Mouse (Mus musculus) neural tube, embryonic 15.5 days (tissue): ENCODE results near the gene Mkrn1. TPM values are rescaled to one million over a fixed set of nuclear protein-coding genes. Genes with fewer than 3 reads are reported as not detected.
A peak's percentile ranks its signal among the peaks of the same experiment; 100 is the strongest.
"Not testable (repeated sequence)": the region's sequence is repeated elsewhere in the genome, so short reads cannot be mapped to it uniquely, and the experiment has no call there.

Experiments used
- ATAC-seq: fragments of 200-750 bp; cut with Nextera tagmentation; 2 replicates; pipeline ENCODE4 v1.8.0; 2017; ENCODE audit warnings: mild to moderate bottlenecking, moderate TSS enrichment, moderate library complexity; ENCODE audit not compliant: low FRiP score
- H3K27ac ChIP-seq: fragments of 300-500 bp; sonication (generic); replicated peaks from 2 replicates; pipeline ENCODE4 v1.5.1; 2015; ENCODE audit warnings: mild to moderate bottlenecking, inconsistent platforms
- H3K27me3 ChIP-seq: fragments of 300-500 bp; sonication (generic); replicated peaks from 2 replicates; pipeline ENCODE4 v1.6.1; 2015; ENCODE audit warnings: inconsistent platforms
- H3K36me3 ChIP-seq: fragments of 300-500 bp; sonication (generic); 2 replicates; pipeline ENCODE4 v1.6.1; 2015; ENCODE audit warnings: inconsistent platforms
- H3K4me1 ChIP-seq: fragments of 300-500 bp; sonication (generic); 2 replicates; pipeline ENCODE4 v1.6.1; 2015; ENCODE audit warnings: inconsistent platforms
- H3K4me2 ChIP-seq: fragments of 300-500 bp; sonication (generic); 2 replicates; pipeline ENCODE4 v1.6.1; 2015; ENCODE audit warnings: inconsistent platforms, mild to moderate bottlenecking, moderate library complexity
- H3K4me3 ChIP-seq: fragments of 300-500 bp; sonication (generic); replicated peaks from 2 replicates; pipeline ENCODE4 v1.5.1; 2015; ENCODE audit warnings: mild to moderate bottlenecking, inconsistent platforms
- H3K9ac ChIP-seq: fragments of 300-500 bp; sonication (generic); replicated peaks from 2 replicates; pipeline ENCODE4 v1.6.1; 2015; ENCODE audit warnings: mild to moderate bottlenecking, inconsistent platforms
- H3K9me3 ChIP-seq: fragments of 300-500 bp; sonication (generic); replicated peaks from 2 replicates; pipeline ENCODE4 v1.6.1; 2016; ENCODE audit warnings: inconsistent platforms
- WGBS: fragments of 180-500 bp; shearing (Covaris S2); methylation state at CpG from one replicate; pipeline ENCODE4 v1.1.7; 2015; ENCODE audit warnings: mixed read lengths; 5-methylcytosine and 5-hydroxymethylcytosine counted together
- polyA plus RNA-seq: library from polyadenylated mRNA; unstranded; fragments of >200 nt; fragmentation: Nextera tagmentation; extraction: Ambion mirVana; gene quantifications from 2 replicates; pipeline ENCODE4 v1.2.1, GENCODE M21; 2015

The Mkrn1 gene
- polyA plus RNA-seq, 1 experiment from 2014 or later, result 231 TPM

GRCm38 (mm10) chr6:39445801-39446572, 25.7 kb upstream of the Mkrn1 start:
- Histone ChIP-seq H3K36me3 (no peaks in the 10 kb centered on the region), H3K27ac (no peak overlapping the region), H3K9me3 (no peaks in the 10 kb centered on the region), H3K27me3 (no peaks in the 10 kb centered on the region), H3K9ac (no peak overlapping the region), H3K4me1 (no peaks in the 10 kb centered on the region), H3K4me3 (no peak overlapping the region), H3K4me2 (peak overlapping the region; percentile 26)
- no peak for ATAC-seq
- WGBS, result 17% methylated on average over 19 of the region's 19 CpGs

- no peak overlapping the region for H3K4me2 ChIP-seq
- no peak overlapping the region for H3K4me3 ChIP-seq
- H3K4me1 ChIP-seq, result no peaks in the 10 kb centered on the region
- no peak overlapping the region for H3K9ac ChIP-seq
- H3K27me3 ChIP-seq, result no peaks in the 10 kb centered on the region
- no peaks in the 10 kb centered on the region for H3K9me3 ChIP-seq
- no peak for ATAC-seq
- H3K27ac ChIP-seq, result no peak overlapping the region
- H3K36me3 ChIP-seq, result no peaks in the 10 kb centered on the region
Observed at GRCm38 (mm10) chr6:39442786-39443287, 22.6 kb upstream of the Mkrn1 start.

GRCm38 (mm10) chr6:39440207-39440606, 19.9 kb upstream of the Mkrn1 start:
- ATAC-seq, result no peak
- Histone ChIP-seq H3K4me1 (no peaks in the 10 kb centered on the region), H3K27me3 (no peaks in the 10 kb centered on the region), H3K4me2 (no peak overlapping the region), H3K36me3 (no peaks in the 10 kb centered on the region), H3K27ac (no peak overlapping the region), H3K9ac (no peak overlapping the region), H3K4me3 (no peak overlapping the region), H3K9me3 (no peaks in the 10 kb centered on the region)

DNA sequence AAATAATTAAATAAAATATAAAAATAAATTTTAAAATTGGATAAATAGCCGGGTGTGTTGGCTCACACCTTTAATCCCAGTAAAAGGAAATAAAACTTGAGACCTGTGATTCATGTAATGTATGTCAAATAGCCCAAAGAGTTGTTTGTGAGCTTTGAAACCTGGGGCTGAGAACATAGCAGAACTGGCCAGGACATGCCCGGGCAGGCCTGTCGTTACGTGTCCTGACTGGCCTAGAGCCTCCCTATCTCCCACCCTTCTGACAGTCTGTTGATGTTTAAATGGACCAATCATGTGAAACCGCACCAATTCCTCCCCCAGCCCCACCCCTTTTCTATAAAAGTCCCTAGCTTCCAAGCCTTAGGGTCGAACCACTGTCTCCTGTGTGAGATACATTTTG, 17.3 kb upstream of the Mkrn1 start:
- H3K4me2 ChIP-seq, H3K27me3 ChIP-seq, H3K4me1 ChIP-seq, H3K27ac ChIP-seq, H3K36me3 ChIP-seq, ATAC-seq, H3K9me3 ChIP-seq, H3K9ac ChIP-seq, H3K4me3 ChIP-seq: not testable (repeated sequence)
- 95% methylated on average over 6 of the region's 6 CpGs for WGBS

DNA sequence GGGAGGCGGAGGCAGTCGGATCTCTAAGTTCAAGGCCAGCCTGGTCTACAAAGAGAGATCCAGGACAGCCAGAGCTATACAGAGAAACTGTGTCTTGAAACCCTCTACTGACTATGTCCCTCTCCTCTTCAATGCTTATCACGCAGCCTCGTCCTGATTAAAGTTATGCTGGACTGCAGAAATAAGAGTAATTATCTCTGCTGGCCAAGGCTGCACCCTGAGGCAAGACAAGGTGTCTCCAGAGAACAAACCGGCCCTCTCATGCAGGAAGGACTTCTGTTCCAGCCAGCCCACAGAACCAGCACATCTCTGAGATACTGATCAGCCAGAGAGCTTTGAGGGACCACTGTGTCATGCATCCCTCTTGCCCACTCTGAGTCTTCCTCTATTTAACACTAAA, 15.6 kb upstream of the Mkrn1 start:
- no peak for ATAC-seq
- Histone ChIP-seq H3K9ac (no peak overlapping the region), H3K4me3 (no peak overlapping the region), H3K36me3 (no peaks in the 10 kb centered on the region), H3K27me3 (no peaks in the 10 kb centered on the region), H3K27ac (no peak overlapping the region), H3K4me1 (no peaks in the 10 kb centered on the region), H3K9me3 (no peaks in the 10 kb centered on the region), H3K4me2 (no peak overlapping the region)
- WGBS, result 73% methylated on average over 5 of the region's 5 CpGs

DNA sequence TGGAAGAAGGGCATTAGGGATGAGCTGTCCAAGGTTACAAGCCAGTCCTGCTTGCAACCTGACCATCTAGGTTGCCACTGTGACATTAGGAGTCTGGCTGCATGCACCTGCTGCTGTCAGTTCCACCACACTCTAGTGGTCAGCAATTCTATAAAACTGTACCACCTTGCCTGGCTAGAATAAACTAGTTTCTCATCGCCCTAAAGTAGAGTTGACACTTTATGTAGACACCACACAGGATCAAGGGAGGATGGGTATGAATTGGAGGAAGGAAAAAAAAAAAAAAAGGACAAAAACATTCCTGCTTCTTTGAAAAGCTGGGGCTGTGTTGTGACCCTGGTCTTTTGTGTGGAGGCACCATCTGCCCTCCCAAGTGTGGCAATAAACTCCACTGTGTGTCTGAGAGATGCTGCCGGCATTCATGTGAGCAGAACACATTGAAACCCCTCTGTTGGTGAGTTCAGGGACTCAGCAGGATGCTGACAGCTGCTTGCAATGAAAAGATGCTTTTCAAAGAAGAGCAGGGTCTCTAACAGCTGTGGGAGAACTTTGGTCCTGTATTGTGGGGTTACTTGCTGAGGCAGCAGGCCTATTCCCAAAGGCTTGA, 14.7 kb upstream of the Mkrn1 start:
- Histone ChIP-seq H3K36me3 (no peaks in the 10 kb centered on the region), H3K4me2 (no peak overlapping the region), H3K27me3 (no peaks in the 10 kb centered on the region), H3K9ac (no peak overlapping the region), H3K9me3 (no peaks in the 10 kb centered on the region), H3K4me1 (no peaks in the 10 kb centered on the region), H3K4me3 (no peak overlapping the region), H3K27ac (no peak overlapping the region)
- no peak for ATAC-seq
- WGBS, result 8% methylated on average over 2 of the region's 2 CpGs

DNA sequence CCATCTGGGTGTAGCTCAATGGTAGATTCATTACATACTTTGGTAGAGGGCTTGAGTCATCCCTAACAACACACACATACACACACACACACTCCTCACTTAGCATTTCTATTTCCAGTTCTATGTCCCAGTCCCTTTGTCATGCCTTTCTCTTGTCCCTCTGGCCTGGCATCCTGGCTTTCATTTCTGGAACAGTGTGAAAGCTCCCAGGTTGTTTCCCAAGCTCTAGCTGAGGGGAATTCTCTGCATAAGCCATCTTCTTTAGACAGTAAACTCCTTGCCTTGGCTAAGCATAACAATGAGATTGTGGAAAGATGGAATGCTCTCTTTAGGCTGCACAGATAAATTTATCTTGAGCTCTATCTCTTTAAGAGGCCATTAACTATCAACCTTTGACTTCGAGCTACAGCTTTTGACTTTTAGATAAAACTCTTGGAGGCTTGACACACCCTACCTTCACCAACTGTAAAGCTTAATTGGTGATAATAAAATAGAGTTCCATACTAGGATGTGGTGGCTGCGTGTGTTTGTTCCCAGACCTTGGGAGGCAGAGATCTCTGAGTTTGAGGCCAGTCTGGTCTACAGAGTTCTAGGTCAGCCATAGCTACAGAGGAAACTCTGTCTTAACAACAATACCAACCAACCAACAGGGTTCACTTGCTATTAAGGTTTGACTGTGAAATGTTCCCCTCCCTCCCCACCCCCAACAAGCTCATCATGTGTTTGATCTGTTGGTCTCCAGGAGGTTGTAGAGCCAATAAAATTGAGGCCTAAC, 14.0 kb upstream of the Mkrn1 start:
- ATAC-seq, result no peak
- Histone ChIP-seq H3K36me3 (no peaks in the 10 kb centered on the region), H3K4me1 (no peaks in the 10 kb centered on the region), H3K4me3 (no peak overlapping the region), H3K9me3 (no peaks in the 10 kb centered on the region), H3K4me2 (no peak overlapping the region), H3K9ac (no peak overlapping the region), H3K27ac (no peak overlapping the region), H3K27me3 (no peaks in the 10 kb centered on the region)
- WGBS, result 44% methylated on average over 2 of the region's 2 CpGs

- H3K9ac ChIP-seq, result no peak overlapping the region
- H3K27me3 ChIP-seq, result no peaks in the 10 kb centered on the region
- H3K9me3 ChIP-seq, result no peaks in the 10 kb centered on the region
- ATAC-seq, result no peak
- H3K36me3 ChIP-seq, result no peaks in the 10 kb centered on the region
- H3K27ac ChIP-seq, result no peak overlapping the region
- no peaks in the 10 kb centered on the region for H3K4me1 ChIP-seq
- no peak overlapping the region for H3K4me3 ChIP-seq
- H3K4me2 ChIP-seq, result no peak overlapping the region
Observed at GRCm38 (mm10) chr6:39433701-39434100, 13.4 kb upstream of the Mkrn1 start.

- Histone ChIP-seq H3K4me2 (no peak overlapping the region), H3K9me3 (no peaks in the 10 kb centered on the region), H3K4me1 (no peaks in the 10 kb centered on the region), H3K36me3 (no peaks in the 10 kb centered on the region), H3K27me3 (no peaks in the 10 kb centered on the region), H3K9ac (no peak overlapping the region), H3K4me3 (no peak overlapping the region), H3K27ac (no peak overlapping the region)
- WGBS, result 86% methylated on average over 4 of the region's 4 CpGs
- ATAC-seq, result no peak
Observed at GRCm38 (mm10) chr6:39433174-39433573, 12.9 kb upstream of the Mkrn1 start.

DNA sequence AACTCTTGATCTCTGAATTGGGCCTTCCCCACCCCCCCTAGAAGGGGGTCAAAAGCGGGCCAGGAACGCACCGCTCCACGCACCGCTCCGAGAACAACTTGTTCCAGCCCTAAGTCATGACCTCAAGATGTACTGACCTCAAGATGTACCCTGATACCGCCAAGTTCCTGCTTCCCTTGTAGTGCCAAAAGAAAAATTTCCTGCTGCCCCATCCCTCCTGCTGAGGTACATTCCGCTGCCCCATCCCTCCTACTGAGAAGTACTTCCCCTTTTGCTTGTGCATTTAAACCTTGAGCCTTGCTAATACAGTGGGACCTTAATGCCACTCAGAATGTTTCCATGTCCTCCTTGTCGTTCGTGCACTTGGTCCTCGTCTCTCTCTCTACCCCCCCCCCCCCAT, 10.5 kb upstream of the Mkrn1 start:
- 70% methylated on average over 11 of the region's 11 CpGs for WGBS
- Histone ChIP-seq H3K27ac (no peak overlapping the region), H3K27me3 (no peaks in the 10 kb centered on the region), H3K36me3 (no peaks in the 10 kb centered on the region), H3K9ac (no peak overlapping the region), H3K9me3 (no peaks in the 10 kb centered on the region), H3K4me3 (no peak overlapping the region), H3K4me1 (no peaks in the 10 kb centered on the region), H3K4me2 (no peak overlapping the region)
- ATAC-seq, result no peak

DNA sequence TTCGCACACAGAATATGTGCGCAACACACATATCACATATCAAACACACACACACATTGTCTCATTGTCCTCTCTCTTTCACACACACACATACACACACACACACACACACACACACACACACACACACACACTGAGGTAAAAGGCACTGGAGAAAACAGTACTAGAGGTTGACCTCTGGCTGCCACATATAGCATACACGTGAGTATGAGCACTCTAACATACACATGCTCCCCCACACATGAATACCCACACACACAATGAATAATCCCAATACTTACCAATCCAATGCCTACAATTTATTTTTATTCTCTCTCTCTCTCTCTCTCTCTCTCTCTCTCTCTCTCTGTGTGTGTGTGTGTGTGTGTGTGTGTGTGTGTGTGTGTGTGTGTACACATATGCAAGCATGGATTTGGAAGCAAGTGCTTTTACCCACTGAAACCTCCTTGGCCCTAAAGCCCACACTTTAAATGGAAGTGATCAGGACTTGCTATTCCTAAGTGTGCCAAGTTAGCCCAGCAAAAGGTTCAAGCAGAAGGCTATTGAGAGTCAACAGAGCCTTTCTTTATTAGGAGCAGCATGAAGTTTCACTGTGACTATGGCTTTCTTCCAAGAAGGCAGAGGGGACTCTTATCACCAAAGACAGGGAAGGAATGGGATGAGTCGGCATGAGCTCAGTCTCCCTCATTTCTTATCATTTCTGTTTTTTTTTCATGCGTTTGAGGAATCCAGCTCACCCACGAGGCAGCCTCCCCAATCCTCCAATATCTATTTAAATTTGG, 8.9 kb upstream of the Mkrn1 start:
- Histone ChIP-seq H3K36me3 (no peaks in the 10 kb centered on the region), H3K27ac (no peak overlapping the region), H3K4me1 (no peaks in the 10 kb centered on the region), H3K4me2 (no peak overlapping the region), H3K9me3 (no peaks in the 10 kb centered on the region), H3K27me3 (no peaks in the 10 kb centered on the region), H3K9ac (no peak overlapping the region), H3K4me3 (no peak overlapping the region)
- no peak for ATAC-seq
- WGBS, result 83% methylated on average over 6 of the region's 6 CpGs
